Mouse (Mus musculus) liver, postnatal 0 days (tissue): ENCODE measurements around the gene Eps15l1. TPM values are rescaled to one million over a fixed set of nuclear protein-coding genes. Genes with fewer than 3 reads are reported as not detected.

Source experiments
- ATAC-seq: fragments of 200-750 bp; cut with Nextera tagmentation; 2 replicates; pipeline ENCODE4 v1.8.0; 2017; ENCODE audit warnings: mild to moderate bottlenecking, moderate library complexity
- DNase-seq: peaks from one replicate; pipeline ENCODE4 v3.0.0-alpha.2; 2016
- H3K27ac ChIP-seq: fragments of 300-500 bp; sonication (generic); 2 replicates; pipeline ENCODE4 v1.5.1; 2014; ENCODE audit warnings: antibody characterized with exemption, moderate library complexity, mild to moderate bottlenecking, low read depth
- H3K27me3 ChIP-seq: fragments of 300-500 bp; sonication (generic); 2 replicates; pipeline ENCODE4 v1.6.1; 2014; ENCODE audit warnings: low read length, control low read depth, mixed read lengths; ENCODE audit not compliant: insufficient read depth
- H3K36me3 ChIP-seq: fragments of 300-500 bp; sonication (generic); replicated peaks from 2 replicates; pipeline ENCODE4 v1.6.1; 2014; ENCODE audit warnings: mild to moderate bottlenecking, control low read depth, low read length, moderate library complexity, mixed read lengths; ENCODE audit not compliant: insufficient read depth
- H3K4me1 ChIP-seq: fragments of 300-500 bp; sonication (generic); 2 replicates; pipeline ENCODE4 v1.6.1; 2014; ENCODE audit warnings: antibody characterized with exemption, mild to moderate bottlenecking, control low read depth; ENCODE audit not compliant: insufficient read depth
- H3K4me2 ChIP-seq: fragments of 300-500 bp; sonication (generic); 2 replicates; pipeline ENCODE4 v1.6.1; 2014; ENCODE audit warnings: low read depth, mild to moderate bottlenecking, low read length, moderate library complexity, mixed read lengths
- H3K4me3 ChIP-seq: fragments of 300-500 bp; sonication (generic); 2 replicates; pipeline ENCODE4 v1.5.1; 2014; ENCODE audit warnings: low read depth, low read length
- H3K9ac ChIP-seq: fragments of 300-500 bp; sonication (generic); replicated peaks from 2 replicates; pipeline ENCODE4 v1.6.1; 2014; ENCODE audit warnings: mild to moderate bottlenecking, moderate library complexity
- H3K9me3 ChIP-seq: fragments of 300-500 bp; sonication (generic); 2 replicates; pipeline ENCODE4 v1.6.1; 2016; ENCODE audit warnings: mild to moderate bottlenecking, control low read depth, low read length, mixed read lengths
- CTCF ChIP-seq: sonication (generic); IDR thresholded peaks from 2 replicates; pipeline ENCODE4 v1.5.1; 2016; ENCODE audit warnings: antibody characterized with exemption, low read depth
- EP300 ChIP-seq: IDR thresholded peaks from 2 replicates; pipeline ENCODE4 v1.6.1; 2016; ENCODE audit warnings: antibody characterized with exemption, low read depth, mild to moderate bottlenecking
- WGBS: fragments of 180-500 bp; shearing (Covaris S2); extraction: QIAGEN DNeasy Blood & Tissue Kit; methylation state at CpG from one replicate; pipeline ENCODE4 v1.1.7; 2014; ENCODE audit not compliant: insufficient replicate concordance; 5-methylcytosine and 5-hydroxymethylcytosine counted together
- polyA plus RNA-seq: library from polyadenylated mRNA; unstranded; fragments of >200 nt; fragmentation: Nextera tagmentation; extraction: Ambion mirVana; gene quantifications from 2 replicates; pipeline ENCODE4 v1.2.1, GENCODE M21; 2015

The Eps15l1 gene
- polyA plus RNA-seq, 1 experiment from 2014 or later = 10.1 TPM

- H3K9me3 ChIP-seq = no peaks in the 10 kb centered on the region
- 92% methylated on average over 4 of the region's 4 CpGs for WGBS
- no peak overlapping the region for H3K4me2 ChIP-seq
- no peak overlapping the region for H3K4me3 ChIP-seq
- no peak overlapping the region for H3K9ac ChIP-seq
- ATAC-seq (no peak), DNase-seq (no peak)
- TF ChIP-seq CTCF = no peak
- no peak for TF ChIP-seq EP300
- H3K4me1 ChIP-seq = no peaks in the 10 kb centered on the region
- no peaks in the 10 kb centered on the region for H3K27me3 ChIP-seq
- H3K27ac ChIP-seq = no peak overlapping the region
- H3K36me3 ChIP-seq = peaks cover 39% of the 10 kb centered on the region
Measured at GRCm38 (mm10) chr8:72362754-72363153, 58.5 kb downstream of the Eps15l1 start.

- Histone ChIP-seq H3K9me3 (no peaks in the 10 kb centered on the region), H3K4me1 (peaks cover 8% of the 10 kb centered on the region), H3K27me3 (no peaks in the 10 kb centered on the region), H3K4me3 (no peak overlapping the region), H3K36me3 (peaks cover 33% of the 10 kb centered on the region), H3K27ac (peak overlapping the region; percentile 71; the same call in 1 of the 2 replicates), H3K9ac (no peak overlapping the region), H3K4me2 (no peak overlapping the region)
- TF ChIP-seq CTCF (no peak), EP300 (no peak)
- DNase-seq = no peak
- ATAC-seq = no peak
Measured at GRCm38 (mm10) chr8:72360162-72360561, 61.1 kb downstream of the Eps15l1 start.

GRCm38 (mm10) chr8:72356593-72356992 is 64.7 kb downstream of the Eps15l1 start:
- peaks cover 22% of the 10 kb centered on the region for H3K36me3 ChIP-seq
- H3K9me3 ChIP-seq = no peaks in the 10 kb centered on the region
- WGBS = 79% methylated on average over 3 of the region's 3 CpGs
- no peak overlapping the region for H3K27ac ChIP-seq
- H3K9ac ChIP-seq = no peak overlapping the region
- H3K4me3 ChIP-seq = no peak overlapping the region
- H3K27me3 ChIP-seq = no peaks in the 10 kb centered on the region
- TF ChIP-seq CTCF (no peak), EP300 (no peak)
- H3K4me1 ChIP-seq = peaks cover 42% of the 10 kb centered on the region
- no peak overlapping the region for H3K4me2 ChIP-seq
- DNase-seq (no peak), ATAC-seq (no peak)

- Histone ChIP-seq H3K27ac (peak overlapping the region; percentile 78), H3K27me3 (no peaks in the 10 kb centered on the region), H3K4me3 (no peak overlapping the region), H3K4me2 (peak overlapping the region; percentile 27; the same call in 1 of the 2 replicates), H3K9ac (peak overlapping the region; percentile 22; the same call in 1 of the 2 replicates), H3K4me1 (peaks cover 49% of the 10 kb centered on the region), H3K9me3 (no peaks in the 10 kb centered on the region), H3K36me3 (peaks cover 16% of the 10 kb centered on the region)
- WGBS = 4% methylated on average over 11 of the region's 11 CpGs
- DNase-seq (peak; percentile 67), ATAC-seq (peak; percentile 63)
- TF ChIP-seq CTCF (no peak), EP300 (peak; percentile 35; the same call in 1 of the 2 replicates)
Measured at GRCm38 (mm10) chr8:72354272-72354671, 67.0 kb downstream of the Eps15l1 start.

GRCm38 (mm10) chr8:72353700-72354045 is 67.6 kb downstream of the Eps15l1 start:
- Histone ChIP-seq H3K4me2 (peak overlapping the region; percentile 27; the same call in 1 of the 2 replicates), H3K27me3 (no peaks in the 10 kb centered on the region), H3K9me3 (no peaks in the 10 kb centered on the region), H3K27ac (peak overlapping the region; percentile 78), H3K4me1 (peaks cover 54% of the 10 kb centered on the region), H3K36me3 (peaks cover 16% of the 10 kb centered on the region), H3K9ac (0 out of 2 replicates have a peak overlapping the region, but pooled peaks have one; percentile 2), H3K4me3 (no peak overlapping the region)
- ATAC-seq (no peak), DNase-seq (no peak)
- TF ChIP-seq EP300 (no peak), CTCF (no peak)
- 62% methylated on average over 7 of the region's 7 CpGs for WGBS

GRCm38 (mm10) chr8:72352951-72353699 is 68.1 kb downstream of the Eps15l1 start:
- WGBS = 61% methylated on average over 8 of the region's 8 CpGs
- no peak overlapping the region for H3K4me2 ChIP-seq
- H3K36me3 ChIP-seq = peaks cover 15% of the 10 kb centered on the region
- peaks cover 55% of the 10 kb centered on the region for H3K4me1 ChIP-seq
- no peak overlapping the region for H3K4me3 ChIP-seq
- no peaks in the 10 kb centered on the region for H3K9me3 ChIP-seq
- 0 out of 2 replicates have a peak overlapping the region, but pooled peaks have one; percentile 2 for H3K9ac ChIP-seq
- peak overlapping the region; percentile 78 for H3K27ac ChIP-seq
- no peaks in the 10 kb centered on the region for H3K27me3 ChIP-seq
- ATAC-seq = peak; percentile 34
- DNase-seq = no peak
- TF ChIP-seq CTCF = no peak
- TF ChIP-seq EP300 = no peak
